Mouse (Mus musculus): ENCODE data around the gene Gm21905.

- TF ChIP-seq GATA1 (IDR thresholded peaks at IDR 0.05; ENCODE audit: borderline replicate concordance, low read length) (no peak), FLI1 (IDR thresholded peaks at IDR 0.05; ENCODE audit: low read length) (no peak)
Observed at GRCm38 (mm10) chr5:67884422-67885210, 61.6 kb downstream of the Gm21905 start.
